Comparison of ENCODE assay signal across 27 mouse cellular contexts in the genomic region with DNA sequence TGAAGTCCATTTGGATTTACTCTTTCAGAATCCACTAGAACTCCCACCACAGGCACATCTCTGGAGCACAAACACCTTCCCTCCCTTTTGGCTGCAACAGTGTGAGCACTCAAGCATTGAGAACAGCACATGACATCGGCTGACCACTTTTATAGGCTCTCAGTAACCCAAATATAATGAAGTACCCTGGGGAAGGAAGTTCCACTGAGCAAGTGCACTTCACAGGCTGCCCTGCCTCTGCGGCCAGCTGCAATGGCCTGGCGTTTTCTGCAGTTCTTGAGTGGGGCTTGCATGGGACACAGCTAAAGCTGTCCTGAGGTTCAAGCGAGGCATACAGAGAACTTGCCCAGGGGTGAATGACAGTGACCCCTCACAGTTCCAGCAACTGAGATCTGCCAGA.
DNase-seq lines count a peak whose midpoint lies in the region; ATAC-seq and TF ChIP-seq lines count a peak whose summit lies in the region.
"Had no signal": no experiment of that assay in that cellular context is flagged by ENCODE, and none has a peak within 500 bp of the region (broad histone marks: within the 10 kb centered on the region; RNA-seq: fewer than 3 reads in every experiment).

No protein-coding gene starts in this region.

- no peak overlapping the region for H3K4me3 ChIP-seq in kidney, embryonic 15.5 days (replicated peaks)
- H3K4me3 ChIP-seq in liver, postnatal 0 days (ENCODE audit: low read depth, low read length): no peak overlapping the region
- H3K4me3 ChIP-seq: forebrain, embryonic 13.5 days; gastrocnemius, adult 2 months; heart, embryonic 12.5 days; layer of hippocampus, adult 2 months; megakaryocyte, embryonic 14.5 days; midbrain, embryonic 15.5 days; myocyte; neural tube, embryonic 13.5 days; stomach, embryonic 15.5 days had no signal

- TF ChIP-seq CTCF in liver, postnatal 0 days (IDR thresholded peaks at IDR 0.05; ENCODE audit: low read depth): no peak

- no peaks in the 10 kb centered on the region for H3K36me3 ChIP-seq in kidney, embryonic 15.5 days
- no peaks in the 10 kb centered on the region for H3K36me3 ChIP-seq in liver, postnatal 0 days (replicated peaks; ENCODE audit: insufficient read depth, low read length)
- H3K36me3 ChIP-seq: heart, embryonic 12.5 days; midbrain, embryonic 15.5 days; neural tube, embryonic 13.5 days; stomach, embryonic 15.5 days had no signal

- no peaks in the 10 kb centered on the region for H3K9me3 ChIP-seq in kidney, embryonic 15.5 days (replicated peaks)
- H3K9me3 ChIP-seq in liver, postnatal 0 days (ENCODE audit: low read length): no peaks in the 10 kb centered on the region
- H3K9me3 ChIP-seq: forebrain, embryonic 13.5 days; heart, embryonic 12.5 days; midbrain, embryonic 15.5 days; neural tube, embryonic 13.5 days; stomach, embryonic 15.5 days had no signal

- H3K4me1 ChIP-seq in kidney, embryonic 15.5 days: 0 out of 2 replicates have a peak, but pooled peaks cover 11% of the 10 kb centered on the region
- H3K4me1 ChIP-seq in liver, postnatal 0 days (ENCODE audit: insufficient read depth): no peaks in the 10 kb centered on the region
- H3K4me1 ChIP-seq: forebrain, embryonic 13.5 days; heart, embryonic 12.5 days; neural tube, embryonic 13.5 days; stomach, embryonic 15.5 days had no signal

- DNase-seq in kidney, adult 11 months: no peak
- DNase-seq in kidney, postnatal 36 days: peak; percentile 14 to 39
- DNase-seq in lung, postnatal 14 days: peak; percentile 15
- no peak for DNase-seq in adrenal gland, postnatal 10 days
- no peak for DNase-seq in liver, postnatal 0 days
- no peak for DNase-seq in embryo, embryonic 9.5 days (ENCODE audit: extremely low spot score)
- DNase-seq: adrenal gland, adult 8-10 months; cerebellum, adult 8-10 months; cerebellum, postnatal 36 days; embryo, embryonic 11 days; gastrocnemius, adult 2 months; heart, postnatal 10 days; layer of hippocampus, postnatal 36 days; lung, embryonic 14.5 days; thymus, postnatal 25 days had no signal

- no peak overlapping the region for H3K9ac ChIP-seq in kidney, embryonic 15.5 days
- no peak overlapping the region for H3K9ac ChIP-seq in liver, postnatal 0 days (replicated peaks)
- H3K9ac ChIP-seq: forebrain, embryonic 13.5 days; heart, embryonic 12.5 days; lung, embryonic 14.5 days; midbrain, embryonic 15.5 days; neural tube, embryonic 13.5 days; stomach, embryonic 15.5 days had no signal

- ATAC-seq in kidney, embryonic 15.5 days (replicated peaks; ENCODE audit: low FRiP score): 0 out of 2 replicates have a peak, but pooled peaks have one; percentile 52
- no peak for ATAC-seq in liver, postnatal 0 days
- ATAC-seq: activated CD4-positive, CD25-positive, alpha-beta regulatory T cell, adult 4 months; forebrain, embryonic 13.5 days; hindbrain, postnatal 0 days; intestine, embryonic 16.5 days; midbrain, embryonic 15.5 days had no signal

- no peak overlapping the region for H3K27ac ChIP-seq in kidney, embryonic 15.5 days
- no peak overlapping the region for H3K27ac ChIP-seq in liver, postnatal 0 days (ENCODE audit: low read depth)
- H3K27ac ChIP-seq: forebrain, embryonic 13.5 days; gastrocnemius, adult 2 months; hindbrain, postnatal 0 days; layer of hippocampus, adult 2 months; midbrain, embryonic 15.5 days; neural tube, embryonic 13.5 days; stomach, embryonic 15.5 days had no signal

- 34% methylated on average over 4 of the region's 4 CpGs for whole genome bisulfite sequencing in kidney, embryonic 15.5 days
- WGBS in liver, postnatal 0 days (ENCODE audit: insufficient replicate concordance): 74% methylated on average over 4 of the region's 4 CpGs

- no peak for TF ChIP-seq EP300 in liver, postnatal 0 days (IDR thresholded peaks at IDR 0.05; ENCODE audit: low read depth)

- no peak overlapping the region for H3K4me2 ChIP-seq in kidney, embryonic 15.5 days
- H3K4me2 ChIP-seq in liver, postnatal 0 days (ENCODE audit: low read depth, low read length): no peak overlapping the region
- H3K4me2 ChIP-seq: forebrain, embryonic 13.5 days; heart, embryonic 12.5 days; lung, embryonic 14.5 days; midbrain, embryonic 15.5 days; neural tube, embryonic 13.5 days; stomach, embryonic 15.5 days had no signal

- H3K27me3 ChIP-seq in kidney, embryonic 15.5 days: no peaks in the 10 kb centered on the region
- no peaks in the 10 kb centered on the region for H3K27me3 ChIP-seq in liver, postnatal 0 days (ENCODE audit: insufficient read depth, low read length)
- H3K27me3 ChIP-seq: forebrain, embryonic 13.5 days; heart, embryonic 12.5 days; midbrain, embryonic 15.5 days; neural tube, embryonic 13.5 days; stomach, embryonic 15.5 days had no signal

Comparison
In these comparisons a context has a peak if more than half of its experiments do, and no peak if none do; other contexts are left out.
1. DNase-seq: peak in kidney, postnatal 36 days (2 of 2) and lung, postnatal 14 days (single experiment); none in kidney, adult 11 months (single experiment), adrenal gland, postnatal 10 days (single experiment), liver, postnatal 0 days (single experiment) and embryo, embryonic 9.5 days (single experiment).